Mouse (Mus musculus) bone marrow, adult 2 months (tissue): ENCODE data around the gene Slc9a8. TPM values are rescaled to one million over a fixed set of nuclear protein-coding genes. Genes with fewer than 3 reads are reported as not detected.

Experiments
- H3K27ac ChIP-seq: fragments of 200-500 bp; 2 replicates; pipeline ENCODE4 v1.5.1; 2012; ENCODE audit warnings: low read depth, mild to moderate bottlenecking, control low read depth, inconsistent platforms, low read length; ENCODE audit not compliant: control insufficient read depth, poor library complexity, insufficient read depth
- H3K4me1 ChIP-seq: fragments of 200-500 bp; 2 replicates; pipeline ENCODE4 v1.6.1; 2011; ENCODE audit warnings: low read length; ENCODE audit not compliant: control insufficient read depth, insufficient read depth
- H3K4me3 ChIP-seq: fragments of 200-500 bp; replicated peaks from 2 replicates; pipeline ENCODE3; 2011; ENCODE audit warnings: mild to moderate bottlenecking, low read depth, low read length, control low read depth; ENCODE audit not compliant: control insufficient read depth
- CTCF ChIP-seq: fragments of 200-500 bp; IDR thresholded peaks from 2 replicates; pipeline ENCODE4 v1.5.1; 2011; ENCODE audit warnings: low read length, control low read depth; ENCODE audit not compliant: control insufficient read depth, insufficient read depth
- POLR2A ChIP-seq: fragments of 200-500 bp; IDR thresholded peaks from 2 replicates; pipeline ENCODE4 v1.6.1; 2011; ENCODE audit warnings: low read depth, mild to moderate bottlenecking, control low read depth, low read length, borderline replicate concordance; ENCODE audit not compliant: control insufficient read depth
- WGBS: fragments of 180-500 bp; shearing (Covaris S2); methylation state at CpG from one replicate; pipeline ENCODE4 v1.1.7; 2018; 5-methylcytosine and 5-hydroxymethylcytosine counted together
- polyA plus RNA-seq: library from polyadenylated mRNA; stranded (reverse); fragments of >200 nt; gene quantifications from 2 replicates; pipeline ENCODE4 v1.2.4, GENCODE M21; 2011; ENCODE audit warnings: low replicate concordance; ENCODE audit not compliant: missing spikeins, insufficient read depth, insufficient read length

The Slc9a8 gene
- polyA plus RNA-seq, 1 experiment = 49.4 TPM

GRCm38 (mm10) chr2:167496437-167496836 is 74.9 kb downstream of the Slc9a8 start:
- no peak overlapping the region for H3K4me3 ChIP-seq
- no peaks in the 10 kb centered on the region; the same call in 1 of the 2 replicates for H3K4me1 ChIP-seq
- TF ChIP-seq CTCF = no peak
- TF ChIP-seq POLR2A = no peak
- no peak overlapping the region for H3K27ac ChIP-seq
- 33% methylated on average over 7 of the region's 7 CpGs for WGBS

GRCm38 (mm10) chr2:167497272-167497671 is 75.8 kb downstream of the Slc9a8 start:
- Histone ChIP-seq H3K27ac (no peak overlapping the region), H3K4me1 (no peaks in the 10 kb centered on the region), H3K4me3 (no peak overlapping the region)
- TF ChIP-seq POLR2A (no peak), CTCF (peak; percentile 68)
- 66% methylated on average over 5 of the region's 5 CpGs for WGBS

GRCm38 (mm10) chr2:167502554-167503252 is 81.2 kb downstream of the Slc9a8 start:
- H3K4me1 ChIP-seq = peaks cover 3% of the 10 kb centered on the region
- TF ChIP-seq CTCF (no peak), POLR2A (no peak)
- WGBS = 29% methylated on average over 13 of the region's 13 CpGs

GRCm38 (mm10) chr2:167503253-167503895 is 81.9 kb downstream of the Slc9a8 start:
- Histone ChIP-seq H3K4me1 (peaks cover 3% of the 10 kb centered on the region), H3K4me3 (peak overlapping the region; percentile 79), H3K27ac (peak overlapping the region; percentile 82)
- WGBS = under 1% methylated on average over 85 of the region's 85 CpGs
- TF ChIP-seq POLR2A = peak; percentile 70; the same call in 1 of the 2 replicates
- TF ChIP-seq CTCF = no peak

More at GRCm38 (mm10) chr2:167502554-167503252, 81.2 kb downstream of the Slc9a8 start:
- Histone ChIP-seq H3K27ac (peak overlapping the region; percentile 82), H3K4me3 (peak overlapping the region; percentile 79)

GRCm38 (mm10) chr2:167503896-167504349 is 82.4 kb downstream of the Slc9a8 start:
- TF ChIP-seq CTCF = no peak
- TF ChIP-seq POLR2A = no peak
- peak overlapping the region; percentile 82 for H3K27ac ChIP-seq
- 1% methylated on average over 32 of the region's 32 CpGs for WGBS
- peaks cover 3% of the 10 kb centered on the region for H3K4me1 ChIP-seq
- peak overlapping the region; percentile 79 for H3K4me3 ChIP-seq

GRCm38 (mm10) chr2:167505127-167505526 is 83.6 kb downstream of the Slc9a8 start:
- WGBS = 5% methylated on average over 3 of the region's 3 CpGs
- H3K4me1 ChIP-seq = peaks cover 3% of the 10 kb centered on the region

GRCm38 (mm10) chr2:167506546-167507260 is 85.2 kb downstream of the Slc9a8 start:
- H3K4me3 ChIP-seq = no peak overlapping the region
- TF ChIP-seq CTCF (no peak), POLR2A (no peak)
- WGBS = 93% methylated on average over 10 of the region's 10 CpGs
- H3K4me1 ChIP-seq = peaks cover 3% of the 10 kb centered on the region
- no peak overlapping the region for H3K27ac ChIP-seq

More at GRCm38 (mm10) chr2:167505127-167505526, 83.6 kb downstream of the Slc9a8 start:
- Histone ChIP-seq H3K27ac (peak overlapping the region; percentile 82), H3K4me3 (peak overlapping the region; percentile 59)
- no peak for TF ChIP-seq POLR2A
- no peak for TF ChIP-seq CTCF

GRCm38 (mm10) chr2:167507719-167508385 is 86.3 kb downstream of the Slc9a8 start:
- H3K4me3 ChIP-seq = no peak overlapping the region
- H3K27ac ChIP-seq = no peak overlapping the region
- peaks cover 2% of the 10 kb centered on the region for H3K4me1 ChIP-seq
- 86% methylated on average over 3 of the region's 3 CpGs for WGBS
- TF ChIP-seq POLR2A (no peak), CTCF (no peak)
